Mouse (Mus musculus) lung, adult 2 months (tissue): ENCODE measurements around the gene Gm7029.

Experiments used
- CTCF ChIP-seq: fragments of 200-500 bp; IDR thresholded peaks from 2 replicates; pipeline ENCODE4 v1.5.1; 2011; ENCODE audit warnings: mild to moderate bottlenecking, low read length, control low read depth; ENCODE audit not compliant: insufficient read depth
- POLR2A ChIP-seq: fragments of 200-500 bp; IDR thresholded peaks from 2 replicates; pipeline ENCODE4 v1.6.1; 2011; ENCODE audit warnings: low read depth, mild to moderate bottlenecking, control low read depth, low read length, borderline replicate concordance; ENCODE audit errors: extremely low read depth

DNA sequence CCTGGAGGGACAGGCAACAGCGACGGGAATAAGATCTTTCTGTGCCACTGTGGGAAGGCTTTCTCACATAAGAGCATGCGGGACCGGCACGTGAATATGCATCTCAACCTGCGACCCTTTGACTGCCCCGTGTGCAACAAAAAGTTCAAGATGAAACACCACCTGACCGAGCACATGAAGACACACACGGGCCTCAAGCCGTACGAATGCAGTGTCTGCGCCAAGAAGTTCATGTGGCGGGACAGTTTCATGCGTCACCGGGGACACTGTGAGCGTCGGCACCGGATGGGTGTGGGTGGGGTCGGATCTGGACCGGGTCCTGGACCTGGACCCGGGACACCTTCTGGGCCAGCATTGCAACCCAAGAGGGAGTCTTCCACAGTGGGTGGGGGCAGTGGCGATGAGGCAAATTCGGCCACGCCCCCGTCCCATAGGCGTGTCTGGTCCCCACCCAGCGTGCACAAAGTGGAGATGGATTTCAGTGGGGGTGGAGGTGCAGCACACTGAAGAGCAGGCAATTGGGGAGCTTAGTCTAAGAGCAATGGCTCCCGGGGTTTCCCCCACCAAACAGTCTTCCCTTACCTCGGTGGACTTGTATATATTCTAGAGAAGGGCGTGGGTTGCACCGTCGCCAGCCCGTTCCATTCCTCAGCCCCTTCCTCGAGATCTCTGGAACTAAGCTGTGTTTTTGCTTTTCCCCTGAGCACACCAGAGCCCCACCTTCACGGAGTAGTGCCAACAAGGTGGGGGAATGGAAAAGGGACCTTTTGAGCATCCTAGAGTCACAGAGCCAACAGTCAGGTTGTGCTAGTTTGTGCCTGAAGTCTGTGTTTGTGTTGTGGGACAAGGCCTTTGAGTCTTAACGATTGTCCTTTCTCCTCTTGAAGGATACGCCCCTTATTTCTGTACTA, 44.9 kb downstream of the Gm7029 start:
- TF ChIP-seq CTCF (no peak), POLR2A (no peak)
